Mouse (Mus musculus): ENCODE measurements around the gene Pla2g4e.
A peak's percentile ranks its signal among the peaks of the same experiment; 100 is the strongest.
"Not testable (repeated sequence)": the region's sequence is repeated elsewhere in the genome, so short reads cannot be mapped to it uniquely, and the experiment has no call there.

The Pla2g4e gene

DNA sequence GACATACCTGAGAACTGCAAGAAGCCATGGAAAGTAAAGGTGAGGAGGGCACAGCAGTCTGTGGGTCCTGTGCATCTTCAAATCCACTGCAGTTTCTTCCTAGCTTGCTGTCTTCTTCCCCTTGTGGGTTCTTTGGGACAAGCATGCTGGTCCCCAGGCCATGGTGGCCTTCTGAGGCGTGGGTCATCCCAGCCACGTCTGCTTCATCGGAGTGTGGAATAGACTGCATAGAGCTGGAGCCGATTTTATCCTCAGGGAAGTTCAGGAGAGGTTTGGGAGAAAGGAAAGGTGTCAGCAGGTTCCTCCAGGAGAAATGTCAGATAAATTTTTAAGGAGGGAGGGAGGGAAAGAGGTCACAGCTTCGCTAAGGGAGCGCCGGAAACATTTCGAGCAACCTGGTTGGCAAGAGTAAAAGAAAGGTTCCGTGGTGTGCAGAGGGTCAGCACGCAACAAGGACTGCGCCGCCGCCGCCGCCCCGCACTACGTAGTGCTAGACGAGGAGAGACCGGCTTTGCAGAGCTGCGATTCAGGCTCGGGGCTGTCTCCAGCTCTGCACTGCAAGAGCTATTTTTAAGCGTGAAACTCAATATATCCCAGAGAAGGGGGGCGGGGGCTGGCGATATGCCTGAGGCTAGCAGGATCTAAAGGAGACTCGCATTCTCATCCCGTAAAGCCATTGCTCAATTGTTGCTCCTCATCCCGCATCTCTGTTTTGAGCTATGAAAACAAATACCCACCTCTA lies at the start of gene Pla2g4e:
Pla2g4e (minus strand) TSS at position 657 of the 742 bp plus-strand sequence.
- DNase-seq (ENCODE audit: low read depth, low spot score), result no peak

DNA sequence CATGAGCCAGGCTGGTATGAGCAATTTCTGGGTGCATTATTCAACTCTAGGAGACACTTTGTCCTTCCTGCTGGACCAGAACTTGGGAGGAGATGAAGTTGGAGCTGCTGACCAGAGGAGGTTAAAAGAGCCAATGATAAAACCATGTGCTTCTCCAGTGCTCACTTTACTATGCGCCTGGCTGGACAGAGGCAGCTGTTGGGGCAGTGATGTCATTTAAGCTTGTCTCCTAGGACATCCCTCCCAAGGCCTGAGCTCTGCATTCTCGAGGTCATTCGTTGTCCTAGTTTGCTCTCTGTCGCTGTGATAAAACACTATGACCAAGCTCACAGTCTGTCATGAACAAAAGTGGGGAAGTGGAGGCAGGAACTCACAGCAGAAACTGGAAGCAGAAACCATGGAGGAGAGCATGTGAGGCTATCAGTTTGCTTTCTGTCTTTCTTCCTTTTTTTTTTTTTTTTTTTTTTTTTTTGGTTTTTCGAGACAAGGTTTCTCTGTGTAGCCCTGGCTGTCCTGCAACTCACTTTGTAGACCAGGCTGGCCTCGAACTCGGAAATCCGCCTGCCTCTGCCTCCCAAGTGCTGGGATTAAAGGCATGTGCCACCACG lies 46.4 kb upstream of the Pla2g4e start:
- no peak for DNase-seq (ENCODE audit: low read depth, low spot score)

DNA sequence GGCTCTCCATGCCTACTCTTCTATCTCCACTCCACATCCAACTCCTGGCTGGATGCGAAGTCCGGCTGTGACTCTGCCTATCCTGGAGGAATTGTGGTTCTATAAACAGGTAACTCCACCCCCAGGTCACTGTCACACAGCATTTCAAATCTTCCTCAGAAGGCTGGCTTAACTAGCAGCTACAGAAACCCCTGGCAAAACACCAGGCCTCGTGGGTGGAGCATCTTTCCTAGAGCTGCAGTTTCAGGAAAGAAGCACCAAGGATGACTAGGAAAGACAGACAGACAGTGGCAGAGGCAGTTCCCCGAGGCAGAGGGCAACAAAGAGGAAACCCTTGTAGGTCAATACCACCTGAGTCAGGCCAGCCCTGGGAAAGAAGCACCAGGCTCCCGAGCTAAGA lies 43.9 kb upstream of the Pla2g4e start, which contains the start of gene Pla2g4d:
Pla2g4d (minus strand) TSS at position 203 of the 400 bp plus-strand sequence.
- DNase-seq (ENCODE audit: low read depth, low spot score), result no peak

DNA sequence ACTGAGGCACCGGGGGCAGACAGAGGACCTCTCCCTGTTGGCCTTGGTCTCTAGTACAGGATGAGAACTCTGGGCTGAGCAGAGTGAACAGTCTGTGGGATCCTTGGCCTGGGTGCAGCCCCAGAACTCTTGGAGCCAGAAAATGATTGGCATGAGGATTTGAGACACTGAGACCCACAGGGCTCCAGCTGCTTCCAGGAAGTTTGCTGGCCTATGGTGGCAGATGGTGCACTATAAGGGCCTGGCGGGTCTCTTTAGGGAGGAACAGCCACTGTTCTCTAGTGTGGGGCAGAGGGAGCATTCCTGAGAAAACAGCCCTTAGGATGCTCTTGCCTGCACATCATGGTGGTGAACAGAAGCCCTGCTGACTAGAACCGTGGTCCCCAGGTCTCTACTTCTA lies 43.3 kb upstream of the Pla2g4e start:
- DNase-seq (ENCODE audit: low read depth, low spot score), result no peak

DNA sequence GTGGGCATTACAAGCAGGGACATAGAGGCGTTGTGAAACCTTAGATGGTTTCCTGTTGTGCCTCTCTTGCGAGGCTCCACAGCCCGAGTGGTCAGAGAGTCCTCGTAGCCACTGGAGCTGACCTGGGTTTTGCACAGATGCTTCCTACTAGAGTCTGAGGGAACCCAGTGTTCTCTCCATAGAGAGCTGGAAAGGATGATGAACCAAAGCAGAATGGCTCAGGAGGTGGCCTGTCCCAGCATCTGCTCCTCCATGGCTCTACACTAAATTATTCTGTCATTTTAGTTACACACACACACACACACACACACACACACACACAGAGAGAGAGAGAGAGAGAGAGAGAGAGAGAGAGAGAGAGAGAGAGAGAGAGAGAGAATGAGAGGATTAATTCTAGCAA lies 40.5 kb upstream of the Pla2g4e start:
- DNase-seq (ENCODE audit: low read depth, low spot score), result no peak

DNA sequence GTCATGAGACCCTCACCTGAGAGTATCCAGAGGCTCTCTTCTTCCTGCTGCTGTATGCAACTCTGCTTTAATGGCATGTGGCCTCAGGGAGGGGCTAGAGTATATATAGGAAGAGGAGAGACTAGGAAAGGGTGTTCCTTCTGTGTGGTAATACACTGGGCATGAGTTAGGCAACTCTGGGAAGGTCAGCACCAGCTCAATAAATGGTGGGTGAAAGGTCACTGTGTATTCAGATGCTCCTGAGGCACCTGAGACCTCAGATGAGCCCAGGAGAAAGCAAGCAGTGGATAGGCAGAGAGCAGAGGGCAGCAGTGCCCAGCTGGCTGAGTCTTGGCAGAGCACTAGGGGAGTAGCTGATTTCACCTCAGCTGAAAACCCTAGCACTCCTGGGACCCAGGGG lies 39.6 kb upstream of the Pla2g4e start:
- DNase-seq (ENCODE audit: low read depth, low spot score), result no peak

DNA sequence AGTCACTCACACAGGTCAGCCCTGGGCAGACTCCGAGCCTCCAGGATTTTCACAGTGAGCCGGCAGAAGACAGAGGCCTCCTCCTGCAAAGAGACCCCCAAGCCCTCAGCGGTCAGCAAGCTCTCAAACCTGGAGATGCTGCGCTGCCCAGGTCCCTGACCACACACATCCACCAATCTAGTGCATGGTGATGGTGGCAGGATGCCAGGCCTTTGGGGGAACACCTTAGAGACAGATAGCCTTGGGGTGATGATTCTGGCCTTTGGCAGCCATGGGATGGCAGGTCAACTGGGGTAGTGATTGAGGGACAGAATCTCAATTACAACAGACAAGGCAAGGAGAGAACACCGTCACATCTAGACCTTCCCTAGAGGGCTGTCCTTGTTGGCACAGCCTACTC lies 39.0 kb upstream of the Pla2g4e start:
- no peak for DNase-seq (ENCODE audit: low read depth, low spot score)

DNA sequence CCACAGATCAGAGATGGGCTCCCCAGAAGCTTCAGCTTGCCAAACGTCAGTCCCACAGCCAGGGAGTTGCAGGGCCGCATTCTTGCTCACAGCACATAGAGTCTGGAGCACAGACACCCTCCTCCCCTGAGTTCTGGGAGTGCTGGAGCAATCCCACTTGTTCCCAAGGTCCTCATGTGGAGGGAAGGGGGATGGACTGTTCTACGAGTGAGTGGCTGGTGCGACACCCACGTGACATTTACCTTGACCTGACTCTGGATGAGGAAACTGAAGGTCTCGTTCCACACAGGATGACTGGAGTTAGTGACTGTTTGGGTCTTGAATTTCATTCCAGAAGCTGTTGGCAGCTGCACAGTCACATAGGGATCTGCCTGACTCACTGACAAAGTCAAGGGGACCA lies 38.4 kb upstream of the Pla2g4e start:
- no peak for DNase-seq (ENCODE audit: low read depth, low spot score)

DNA sequence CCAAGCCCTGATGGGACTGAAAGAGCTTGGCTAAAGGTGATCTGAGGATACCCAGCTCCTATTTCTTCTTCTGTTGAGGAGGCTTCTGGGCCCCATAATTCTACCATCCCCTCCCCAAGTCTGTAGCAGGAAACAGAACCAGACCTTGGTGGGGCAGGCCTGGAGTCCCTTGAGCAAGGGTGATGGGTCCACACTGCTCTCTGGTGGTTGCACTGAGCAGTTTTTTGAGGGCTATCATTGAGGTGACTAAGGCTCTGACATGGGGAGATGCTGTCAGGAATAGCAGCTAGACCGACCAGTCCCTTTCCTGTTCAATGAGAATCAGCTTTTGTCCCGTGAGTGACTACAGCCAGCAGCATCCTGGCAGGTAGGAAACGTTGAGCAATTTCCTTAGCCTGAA lies 36.1 kb upstream of the Pla2g4e start:
- DNase-seq (ENCODE audit: low read depth, low spot score), result no peak

DNA sequence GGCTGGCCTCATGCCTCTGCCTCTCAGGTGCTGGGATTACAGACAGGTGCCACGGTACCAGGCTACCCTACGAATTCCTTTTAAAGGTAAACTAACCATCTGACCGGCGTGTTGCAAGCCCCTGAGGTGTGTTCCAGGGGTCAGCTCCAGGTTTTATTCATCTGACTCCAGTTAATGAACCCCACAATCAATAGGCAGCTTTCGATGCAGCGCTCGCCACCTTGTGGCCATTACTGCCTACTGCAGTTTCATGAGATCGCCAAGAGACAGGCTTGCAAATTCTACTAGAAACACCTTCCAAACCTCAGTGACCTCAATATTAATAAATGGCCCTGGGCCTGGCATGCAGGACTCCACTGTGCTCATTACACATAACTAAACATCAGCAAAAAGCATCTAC lies 34.8 kb upstream of the Pla2g4e start:
- DNase-seq (ENCODE audit: low read depth, low spot score), result peak; percentile 49

DNA sequence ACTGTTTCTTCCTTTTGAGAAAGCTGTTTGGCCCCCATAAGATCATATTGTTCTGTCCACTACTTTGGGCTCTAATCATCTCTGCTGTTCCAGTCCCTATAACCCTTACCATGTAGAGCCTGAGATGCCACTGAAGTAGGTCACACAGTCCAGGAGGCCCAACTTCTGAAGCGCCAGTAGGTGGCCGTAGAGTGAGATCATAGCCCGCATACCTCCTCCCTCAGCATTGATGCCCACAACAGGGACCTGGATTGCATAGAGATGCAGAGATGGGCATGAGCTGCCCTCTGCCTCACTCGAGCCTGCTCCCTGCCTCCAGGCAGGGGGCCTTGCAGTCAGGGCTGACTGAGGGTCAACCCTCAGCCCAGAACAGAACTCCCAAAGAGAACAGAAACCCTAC lies 31.8 kb upstream of the Pla2g4e start:
- no peak for DNase-seq (ENCODE audit: low read depth, low spot score)

DNA sequence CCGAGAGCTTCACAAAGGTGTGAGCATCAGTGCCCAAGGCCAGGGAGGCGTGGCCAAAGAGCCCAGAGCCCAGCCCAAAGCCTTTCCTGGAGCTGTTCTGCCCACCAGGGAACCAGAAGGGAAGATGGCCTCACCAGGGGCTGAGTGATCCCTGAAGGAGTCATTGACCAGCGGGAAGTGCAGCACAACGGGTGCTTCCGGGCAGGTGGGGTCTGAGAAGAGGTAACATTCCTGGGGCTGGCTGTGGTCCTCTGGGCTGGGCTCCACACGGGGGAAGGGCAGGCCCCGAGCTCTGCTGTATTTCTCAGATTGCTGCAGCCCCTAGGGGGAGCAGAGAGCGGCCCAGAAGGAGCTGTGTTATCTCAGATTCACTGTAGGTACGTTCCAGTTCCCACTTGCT lies 23.5 kb upstream of the Pla2g4e start:
- no peak for DNase-seq (ENCODE audit: low read depth, low spot score)

DNA sequence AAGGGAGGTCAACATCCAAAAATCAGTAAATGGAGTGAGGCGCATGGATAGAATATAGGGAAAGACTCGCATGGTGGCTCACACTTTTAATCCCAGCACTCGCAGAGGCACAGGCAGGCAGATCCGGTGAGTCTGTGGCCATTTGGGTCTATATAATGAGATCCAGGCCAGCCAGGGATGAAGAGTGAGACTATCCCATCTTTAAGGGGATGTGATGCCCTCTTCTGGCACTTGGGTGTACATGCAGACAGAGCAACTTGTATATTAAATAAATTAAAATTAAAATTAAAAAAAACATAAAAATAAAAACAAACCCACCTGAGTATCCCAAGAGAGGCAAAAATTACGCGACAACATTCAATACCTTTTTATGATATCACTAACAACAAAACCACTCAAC lies 20.4 kb upstream of the Pla2g4e start:
- no peak for DNase-seq (ENCODE audit: low read depth, low spot score)

DNA sequence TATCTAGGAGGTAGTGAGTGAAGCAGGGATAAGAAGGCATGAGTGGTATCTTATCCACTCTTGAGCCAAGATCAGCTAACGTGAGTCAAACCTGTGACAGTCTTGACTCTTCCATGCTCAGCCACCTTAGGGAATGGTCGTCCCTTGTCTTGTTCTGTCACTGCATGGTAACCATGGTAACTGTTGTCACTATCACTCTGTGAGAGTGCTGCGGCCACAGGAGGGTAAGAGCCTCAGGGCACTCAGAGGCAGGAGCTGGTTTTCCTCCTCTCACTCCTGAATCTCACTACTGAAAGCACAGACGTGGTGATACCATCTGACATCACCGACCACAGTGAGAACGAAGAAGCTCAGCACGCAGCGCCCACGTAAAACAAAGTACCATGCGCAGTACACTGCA lies 19.7 kb upstream of the Pla2g4e start:
- no peak for DNase-seq (ENCODE audit: low read depth, low spot score)

DNA sequence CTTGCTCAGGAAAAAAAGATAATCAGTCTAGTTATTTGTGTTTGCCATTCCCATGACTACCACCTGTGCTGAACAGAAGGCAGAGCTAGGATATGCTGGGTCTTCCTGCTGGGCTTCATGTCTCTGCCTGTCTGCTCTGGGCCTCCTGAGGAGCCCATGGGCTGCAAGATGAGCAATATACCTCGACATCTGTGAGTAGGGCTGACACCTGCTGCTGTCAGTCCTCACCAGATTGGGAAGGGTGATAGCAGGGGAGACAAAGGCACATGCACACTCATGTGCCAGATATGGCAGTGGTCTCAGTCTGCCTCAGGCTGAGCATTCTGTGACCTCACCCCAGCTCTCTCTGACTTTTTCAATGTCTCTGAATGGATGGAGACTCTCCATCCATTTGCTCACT lies 17.7 kb upstream of the Pla2g4e start:
- no peak for DNase-seq (ENCODE audit: low read depth, low spot score)

DNA sequence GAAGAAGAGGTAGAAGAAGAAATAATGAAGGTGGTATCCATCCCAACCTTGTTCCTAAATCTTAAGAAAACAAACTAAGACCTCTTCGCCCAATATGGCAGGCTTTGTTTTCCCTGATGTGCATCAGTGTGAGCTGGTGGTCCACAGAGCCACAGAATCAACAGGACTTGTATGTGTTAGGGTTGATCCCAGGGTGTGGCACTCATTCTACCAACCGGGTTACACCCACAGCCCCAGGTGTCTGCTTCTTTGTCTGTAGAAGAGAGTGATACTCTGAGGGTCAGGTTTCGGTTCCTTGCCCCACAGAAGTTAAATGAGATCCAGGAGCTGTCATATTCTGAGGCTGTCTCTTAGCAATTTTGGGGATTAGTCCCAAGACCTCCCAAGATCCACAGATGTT lies 16.2 kb upstream of the Pla2g4e start:
- DNase-seq (ENCODE audit: low read depth, low spot score), result no peak

DNA sequence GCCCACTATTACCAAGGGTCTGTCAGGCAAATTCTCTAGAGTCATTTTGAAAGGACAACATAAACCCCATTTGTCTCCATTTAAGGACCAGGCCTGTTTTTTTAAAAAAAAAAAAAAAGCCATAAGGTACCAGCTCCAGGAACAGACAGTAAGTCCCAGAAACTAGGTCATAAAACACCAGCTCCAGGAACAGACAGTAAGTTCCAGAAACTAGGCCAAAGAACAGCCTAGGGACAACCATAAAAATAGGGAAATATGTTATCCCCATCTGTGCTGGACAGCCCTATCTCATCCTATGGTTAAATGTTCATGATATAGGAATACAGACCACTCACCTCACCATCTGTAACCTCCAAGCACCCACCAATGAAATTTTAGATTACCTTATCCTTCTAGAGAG lies 11.1 kb upstream of the Pla2g4e start:
- no peak for DNase-seq (ENCODE audit: low read depth, low spot score)

DNA sequence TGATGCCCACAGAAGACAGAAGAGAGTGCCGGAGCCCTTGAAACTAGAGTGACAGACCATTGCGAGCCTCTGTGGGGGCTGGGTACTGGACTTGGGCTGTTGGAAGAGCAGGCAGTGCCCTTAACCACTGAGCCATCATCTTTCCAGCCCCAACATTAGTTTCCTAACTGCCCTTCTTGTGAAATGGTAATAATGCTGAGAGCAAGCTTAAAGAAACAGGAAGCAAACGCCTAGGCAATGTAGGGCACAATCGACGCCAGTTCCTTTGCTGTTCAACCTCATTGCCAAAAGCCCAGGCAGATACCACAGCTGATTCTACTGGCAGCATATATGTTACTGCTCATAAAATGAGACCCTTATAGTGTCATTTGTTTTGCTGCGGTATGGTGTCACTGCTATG lies 7.5 kb upstream of the Pla2g4e start:
- no peak for DNase-seq (ENCODE audit: low read depth, low spot score)

DNA sequence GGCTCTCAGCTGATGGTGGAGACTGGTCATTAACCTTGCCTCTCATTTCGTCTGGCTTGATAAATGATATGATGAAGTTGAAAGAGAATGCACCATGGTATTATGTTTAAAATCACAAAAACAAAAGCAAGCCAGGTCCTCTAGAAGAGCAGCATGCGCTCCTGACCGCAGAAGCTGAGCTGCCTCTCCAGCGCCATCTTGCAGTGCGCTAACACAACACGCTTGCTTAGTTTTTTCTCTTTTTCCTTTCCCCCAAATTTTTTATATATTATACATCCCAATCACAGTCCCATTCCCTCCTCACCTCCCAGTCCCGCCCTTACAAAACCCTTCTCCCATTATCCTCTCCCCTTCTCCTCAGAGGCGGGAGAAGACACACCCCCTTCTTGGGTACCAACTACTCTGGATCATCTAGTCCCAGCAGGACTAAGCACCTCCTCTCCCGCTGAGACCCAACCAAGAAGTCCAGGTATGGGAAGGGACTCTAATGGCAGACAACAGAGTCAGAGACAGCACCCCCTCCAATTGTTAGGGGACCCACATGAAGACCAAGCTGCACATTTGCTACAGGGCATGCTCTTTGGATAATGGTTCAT lies 384 bp upstream of the Pla2g4e start:
- DNase-seq (ENCODE audit: low read depth, low spot score), result no peak

DNA sequence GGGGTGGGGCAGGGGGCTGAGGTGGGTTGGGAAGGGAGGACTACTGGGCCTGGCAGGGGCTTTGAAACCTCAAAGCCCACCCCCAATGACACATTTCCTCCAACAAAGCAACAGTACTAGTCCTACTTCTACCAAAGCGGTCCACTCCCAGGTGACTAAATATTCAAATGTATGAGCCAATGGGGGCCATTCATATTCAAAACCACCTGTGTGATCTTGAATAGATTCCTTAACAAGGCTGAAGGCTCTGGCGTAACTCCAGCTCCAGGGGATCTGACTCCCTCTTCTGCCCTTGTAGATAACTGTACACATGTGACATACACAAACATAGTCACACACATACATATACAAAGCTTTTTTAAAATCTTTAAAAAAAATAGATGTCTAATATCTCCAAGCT lies 1.1 kb downstream of the Pla2g4e start:
- no peak for DNase-seq (ENCODE audit: low read depth, low spot score)

DNA sequence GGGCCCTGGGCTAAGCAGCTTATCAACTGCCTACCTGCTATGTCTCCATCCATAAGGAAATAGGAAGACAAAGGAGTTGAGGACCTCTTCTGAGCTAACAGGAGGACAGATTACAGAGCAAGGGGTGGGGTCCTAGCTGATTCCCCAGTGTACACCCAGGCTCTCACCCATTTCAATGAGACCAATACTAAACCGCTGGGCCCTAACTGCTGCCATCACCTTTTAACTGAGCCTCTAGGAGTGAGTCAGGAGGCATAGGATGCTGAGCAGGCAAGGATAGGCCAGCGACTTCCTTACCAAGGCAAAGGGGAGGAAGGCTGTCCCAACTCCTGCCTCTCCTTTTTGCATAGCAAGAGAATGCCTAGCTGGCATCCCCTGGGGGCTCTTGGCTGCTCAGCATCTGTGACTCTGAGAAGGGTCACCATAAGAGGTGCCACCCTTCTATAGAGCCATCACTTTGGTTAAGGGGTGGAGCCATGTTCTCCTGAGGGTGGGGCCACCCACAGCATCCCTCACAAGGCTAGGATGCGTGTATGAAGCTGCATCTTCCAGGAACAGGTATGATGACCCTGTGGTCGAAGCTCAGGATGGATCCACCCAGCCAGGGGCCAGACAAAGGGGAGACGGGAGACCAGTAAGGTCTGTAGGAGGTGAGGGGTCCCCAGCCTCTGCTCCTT lies 2.2 kb downstream of the Pla2g4e start:
- no peak for DNase-seq (ENCODE audit: low read depth, low spot score)

DNA sequence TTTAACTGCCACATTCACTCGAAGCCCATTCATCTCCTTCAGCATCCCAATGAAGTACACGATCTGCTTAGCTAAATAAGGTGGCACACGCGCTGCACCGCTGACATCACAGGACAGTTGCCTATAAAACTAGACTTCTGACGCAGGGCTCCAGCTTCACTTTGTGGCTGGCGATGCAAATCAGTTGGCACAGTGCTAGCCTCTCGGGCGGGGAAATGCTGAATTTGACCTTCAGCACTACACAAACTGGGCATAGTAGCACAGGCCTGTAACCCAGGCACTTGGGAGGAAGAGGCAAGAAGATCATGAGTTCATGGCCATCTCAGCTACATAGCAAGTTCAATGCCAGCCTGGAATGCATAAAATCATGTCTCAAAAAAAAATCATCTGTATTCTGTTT lies 6.4 kb downstream of the Pla2g4e start:
- DNase-seq (ENCODE audit: low read depth, low spot score), result not testable (repeated sequence)

DNA sequence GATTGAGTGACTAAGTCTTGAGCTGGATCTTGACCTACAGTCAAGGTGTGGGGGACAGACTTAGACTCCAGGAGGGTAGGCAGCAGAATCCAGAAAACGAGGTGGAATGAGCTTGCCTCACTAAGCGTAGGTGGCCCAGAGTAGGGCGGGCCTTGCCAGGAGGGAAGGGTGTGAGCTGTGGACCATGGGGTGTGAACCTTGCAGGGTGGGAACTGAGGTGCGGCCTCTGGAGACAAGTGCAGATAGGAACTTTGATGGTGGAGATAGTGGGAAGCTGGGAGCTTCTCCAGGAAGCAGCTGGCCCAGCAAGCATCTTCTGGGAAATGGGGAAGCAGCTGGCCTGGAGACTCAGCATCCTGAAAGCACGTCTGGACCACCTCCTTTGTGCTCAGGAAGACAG lies 7.4 kb downstream of the Pla2g4e start:
- DNase-seq (ENCODE audit: low read depth, low spot score), result no peak

All from retina, postnatal 7 days (tissue).